Mouse (Mus musculus) thymus, adult 2 months (tissue): Measurements from ENCODE around the gene 2610042L04Rik.
"Not testable (repeated sequence)": the region's sequence is repeated elsewhere in the genome, so short reads cannot be mapped to it uniquely, and the experiment has no call there.

Experiments used
- CTCF ChIP-seq: fragments of 200-500 bp; IDR thresholded peaks from 2 replicates; pipeline ENCODE4 v1.5.1; 2012; ENCODE audit warnings: mild to moderate bottlenecking, control low read depth, low read length, moderate library complexity, borderline replicate concordance; ENCODE audit not compliant: control insufficient read depth, poor library complexity, insufficient read depth; ENCODE audit errors: extremely low read depth
- POLR2A ChIP-seq: fragments of 200-500 bp; IDR thresholded peaks from 2 replicates; pipeline ENCODE4 v1.6.1; 2012; ENCODE audit warnings: mild to moderate bottlenecking, low read length, control low read depth, moderate library complexity; ENCODE audit not compliant: control insufficient read depth, poor library complexity, insufficient read depth; ENCODE audit errors: extremely low read depth

- not testable (repeated sequence) for TF ChIP-seq POLR2A, CTCF
Observed at GRCm38 (mm10) chr14:4316983-4317382, 17.6 kb upstream of the 2610042L04Rik start, which contains the start of gene Gm3149.
